Mouse (Mus musculus) CH12.LX (cell line): ENCODE data around the gene Csmd2.

ENCODE experiments used
- CTCF ChIP-seq, 2 experiments: IDR thresholded peaks in 1 of 2; conservative IDR thresholded peaks in 1 of 2; 2 replicates each; pipeline ENCODE4 v1.5.1; 2011 to 2012; ENCODE audit warnings: low read depth in 2 of 2, low read length in 2 of 2, improper control_type of control experiment in 1 of 2, inconsistent platforms in 1 of 2, mild to moderate bottlenecking in 1 of 2, moderate library complexity in 1 of 2
- ZC3H11A ChIP-seq: IDR thresholded peaks from 2 replicates; pipeline ENCODE4 v1.6.1; 2012; ENCODE audit warnings: low read depth, mild to moderate bottlenecking, inconsistent platforms, low read length, improper control_type of control experiment

- TF ChIP-seq CTCF (conservative IDR thresholded peaks at IDR 0.05 in 1 of 2, IDR thresholded peaks at IDR 0.05 in 1 of 2; ENCODE audit: low read depth in 2 of 2, low read length in 2 of 2) (no peak), ZC3H11A (no peak)
These were observed 411.3 kb downstream of the Csmd2 start for GRCm38 (mm10) chr4:128398948-128399347.
